Comparison of ENCODE assay signal across 8 mouse cellular contexts in the genomic region with DNA sequence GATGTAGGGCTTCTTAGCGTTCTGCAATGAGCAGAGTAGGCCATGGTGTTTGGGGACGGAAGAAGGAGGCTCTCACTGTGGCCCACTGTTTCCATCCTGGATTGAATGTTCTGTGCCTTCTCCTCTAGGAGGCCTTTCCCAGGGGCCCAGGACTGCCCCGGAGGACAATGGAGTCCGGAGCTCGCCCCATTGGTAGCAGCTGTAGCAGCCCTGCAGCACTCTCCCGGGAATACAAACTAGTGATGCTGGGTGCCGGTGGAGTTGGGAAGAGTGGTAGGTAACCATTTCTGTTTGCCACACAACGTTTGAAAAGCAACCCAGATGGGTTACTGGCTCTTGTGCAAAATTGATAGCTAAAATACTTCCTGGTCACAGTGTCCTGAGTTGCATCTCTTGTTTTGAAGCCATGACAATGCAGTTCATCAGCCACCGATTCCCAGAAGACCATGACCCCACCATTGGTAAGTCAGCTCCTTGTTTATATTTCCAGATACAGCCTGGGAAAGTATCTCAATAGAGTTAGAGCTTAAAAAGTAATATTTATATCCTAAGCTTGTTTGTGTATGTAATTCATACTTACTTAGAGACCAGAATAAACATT. TPM values are rescaled to one million over a fixed set of nuclear protein-coding genes. Genes with fewer than 3 reads are reported as not detected.
A peak's percentile ranks its signal among the peaks of the same experiment; 100 is the strongest.
DNase-seq lines count a peak whose midpoint lies in the region; ATAC-seq and TF ChIP-seq lines count a peak whose summit lies in the region.

No protein-coding gene starts in this region.

- H3K27ac ChIP-seq in layer of hippocampus, adult 2 months: peak overlapping the region; percentile 89
- peak overlapping the region; percentile 35 for H3K27ac ChIP-seq in embryonic fibroblast, embryonic 13.5 days (ENCODE audit: insufficient read depth, low read length)
- peak overlapping the region; percentile 64 for H3K27ac ChIP-seq in hindbrain, embryonic 15.5 days (replicated peaks)
- peak overlapping the region; percentile 54 for H3K27ac ChIP-seq in liver, adult 2 months (replicated peaks; ENCODE audit: insufficient read depth, low read depth, low read length)
- peak overlapping the region; percentile 52; the same call in 1 of the 2 replicates for H3K27ac ChIP-seq in midbrain, embryonic 14.5 days (replicated peaks; ENCODE audit: low read depth, low read length)

- TF ChIP-seq POLR2A in embryonic fibroblast, embryonic 13.5 days (IDR thresholded peaks at IDR 0.05; ENCODE audit: low read depth, low read length): no peak
- no peak for TF ChIP-seq POLR2A in liver, adult 2 months (IDR thresholded peaks at IDR 0.05; ENCODE audit: extremely low read depth, insufficient read depth, low read length)

- ATAC-seq in hindbrain, embryonic 15.5 days (ENCODE audit: low FRiP score, low read depth): peak; percentile 69; the same call in 1 of the 2 replicates
- ATAC-seq in midbrain, embryonic 14.5 days (ENCODE audit: low FRiP score, low TSS enrichment): 0 out of 2 replicates have a peak, but pooled peaks have one; percentile 8

- WGBS in hindbrain, embryonic 15.5 days: 5% methylated on average over 9 of the region's 9 CpGs
- under 1% methylated on average over 9 of the region's 9 CpGs for WGBS in liver, adult 2 months
- 8% methylated on average over 9 of the region's 9 CpGs for WGBS in midbrain, embryonic 14.5 days

- H3K27me3 ChIP-seq in hindbrain, embryonic 15.5 days: no peaks in the 10 kb centered on the region
- no peaks in the 10 kb centered on the region for H3K27me3 ChIP-seq in liver, adult 2 months (ENCODE audit: control insufficient read depth, insufficient read depth, low read length)
- H3K27me3 ChIP-seq in midbrain, embryonic 14.5 days (ENCODE audit: control insufficient read depth, insufficient read depth, low read length): no peaks in the 10 kb centered on the region

- DNase-seq in layer of hippocampus, adult 2 months (ENCODE audit: low spot score in 2 of 2): no peak
- DNase-seq in layer of hippocampus, adult 8-10 months (ENCODE audit: low spot score in 2 of 2): no peak
- DNase-seq in NIH3T3 (ENCODE audit: low read depth): peak; percentile 56
- DNase-seq in liver, adult 2 months (ENCODE audit: extremely low read depth, low read depth, low spot score): peak; percentile 32
- DNase-seq in midbrain, embryonic 14.5 days: peak; percentile 56
- DNase-seq in T-cell, adult 2 months (ENCODE audit: low spot score): no peak

- peak; percentile 21; the same call in 1 of the 2 replicates for TF ChIP-seq CTCF in layer of hippocampus, adult 2 months (conservative IDR thresholded peaks at IDR 0.05)
- no peak for TF ChIP-seq CTCF in embryonic fibroblast, embryonic 13.5 days (IDR thresholded peaks at IDR 0.05; ENCODE audit: borderline replicate concordance, insufficient read depth, low read length)
- peak; percentile 7; the same call in 1 of the 2 replicates for TF ChIP-seq CTCF in liver, adult 2 months (IDR thresholded peaks at IDR 0.05; ENCODE audit: low read depth, low read length)

- no peaks in the 10 kb centered on the region; the same call in 1 of the 2 replicates for H3K79me2 ChIP-seq in liver, adult 2 months (ENCODE audit: control insufficient read depth, insufficient read depth, low read length)

- H3K4me2 ChIP-seq in hindbrain, embryonic 15.5 days: peak overlapping the region; percentile 87
- peak overlapping the region; percentile 90 for H3K4me2 ChIP-seq in midbrain, embryonic 14.5 days (ENCODE audit: low read length)

- no peaks in the 10 kb centered on the region for H3K4me1 ChIP-seq in embryonic fibroblast, embryonic 13.5 days (ENCODE audit: control insufficient read depth, insufficient read depth, low read length)
- H3K4me1 ChIP-seq in hindbrain, embryonic 15.5 days (replicated peaks): peaks cover 21% of the 10 kb centered on the region
- peaks cover 16% of the 10 kb centered on the region for H3K4me1 ChIP-seq in liver, adult 2 months (ENCODE audit: control insufficient read depth, insufficient read depth, low read length)
- H3K4me1 ChIP-seq in midbrain, embryonic 14.5 days (ENCODE audit: control insufficient read depth, insufficient read depth, low read length): peaks cover 21% of the 10 kb centered on the region

- peak overlapping the region; percentile 56 for H3K9ac ChIP-seq in hindbrain, embryonic 15.5 days
- H3K9ac ChIP-seq in liver, adult 2 months (ENCODE audit: low read depth, low read length): peak overlapping the region; percentile 85
- peak overlapping the region; percentile 70 for H3K9ac ChIP-seq in midbrain, embryonic 14.5 days (replicated peaks; ENCODE audit: low read length)

- H3K36me3 ChIP-seq in hindbrain, embryonic 15.5 days: peaks cover 20% of the 10 kb centered on the region
- peaks cover 15% of the 10 kb centered on the region for H3K36me3 ChIP-seq in liver, adult 2 months (ENCODE audit: control insufficient read depth, insufficient read depth, low read length)
- H3K36me3 ChIP-seq in midbrain, embryonic 14.5 days (ENCODE audit: control insufficient read depth, insufficient read depth, low read length): peaks cover 34% of the 10 kb centered on the region

- H3K4me3 ChIP-seq in layer of hippocampus, adult 2 months: peak overlapping the region; percentile 82
- H3K4me3 ChIP-seq in embryonic fibroblast, embryonic 13.5 days (ENCODE audit: insufficient read depth, low read length): peak overlapping the region; percentile 83
- peak overlapping the region; percentile 72 for H3K4me3 ChIP-seq in hindbrain, embryonic 15.5 days
- H3K4me3 ChIP-seq in liver, adult 2 months (ENCODE audit: insufficient read depth, low read depth, low read length): peak overlapping the region; percentile 85
- H3K4me3 ChIP-seq in midbrain, embryonic 14.5 days (replicated peaks; ENCODE audit: low read depth, low read length): peak overlapping the region; percentile 66

- no peaks in the 10 kb centered on the region for H3K9me3 ChIP-seq in hindbrain, embryonic 15.5 days
- no peaks in the 10 kb centered on the region for H3K9me3 ChIP-seq in midbrain, embryonic 14.5 days (ENCODE audit: control insufficient read depth, low read length)

RNA-seq across cellular contexts. Expression of gene Rit1, which starts 0.7 kb away (rescaled TPM):
- total RNA-seq in layer of hippocampus, adult 2 months (2021): 10 to 100 TPM; 40.8 to 44.2 TPM
- total RNA-seq in layer of hippocampus, adult 8-10 months (2022): 10 to 100 TPM; 39.5 to 44.0 (median 43.6) TPM
- 52.1 and 57.8 TPM in 2 replicates for polyA plus RNA-seq in embryonic fibroblast, embryonic 13.5 days (2011; ENCODE audit: insufficient read length, low read depth, missing spikeins)
- 64.4 and 66.8 TPM in 2 replicates for polyA plus RNA-seq in hindbrain, embryonic 15.5 days (2015; fragmentation: Nextera tagmentation; extraction: Ambion mirVana)
- total RNA-seq in liver, adult 2 months (2014; rRNA removed): 18.0 and 19.9 TPM in 2 replicates
- 14.4 and 14.8 TPM in 2 replicates for polyA plus RNA-seq in liver, adult 2 months (2012; rRNA removed)
- 56.5 and 57.4 TPM in 2 replicates for polyA plus RNA-seq in midbrain, embryonic 14.5 days (2014; fragmentation: Nextera tagmentation; extraction: Ambion mirVana)

RNA-seq across cellular contexts. Expression of gene Khdc4, which starts 31.7 kb away (rescaled TPM):
- total RNA-seq in layer of hippocampus, adult 2 months (2021): 10 to 100 TPM; 55.1 to 55.5 TPM
- 10 to 100 TPM; 47.5 to 69.8 (median 54.1) TPM for total RNA-seq in layer of hippocampus, adult 8-10 months (2022)
- polyA plus RNA-seq in embryonic fibroblast, embryonic 13.5 days (2011; ENCODE audit: insufficient read length, low read depth, missing spikeins): 64.1 and 68.9 TPM in 2 replicates
- polyA plus RNA-seq in hindbrain, embryonic 15.5 days (2015; fragmentation: Nextera tagmentation; extraction: Ambion mirVana): 84.5 and 88.5 TPM in 2 replicates
- total RNA-seq in liver, adult 2 months (2014; rRNA removed): 32.9 and 34.7 TPM in 2 replicates
- polyA plus RNA-seq in liver, adult 2 months (2012; rRNA removed): 23.8 and 39.7 TPM in 2 replicates
- 68.2 and 91.0 TPM in 2 replicates for polyA plus RNA-seq in midbrain, embryonic 14.5 days (2014; fragmentation: Nextera tagmentation; extraction: Ambion mirVana)

RNA-seq across cellular contexts. Expression of gene Syt11, which starts 57.7 kb away (rescaled TPM):
- 100 to 1,000 TPM; 473 to 514 TPM for total RNA-seq in layer of hippocampus, adult 2 months (2021)
- 100 to 1,000 TPM; 494 to 515 (median 510) TPM for total RNA-seq in layer of hippocampus, adult 8-10 months (2022)
- 18.9 and 29.2 TPM in 2 replicates for polyA plus RNA-seq in embryonic fibroblast, embryonic 13.5 days (2011; ENCODE audit: insufficient read length, low read depth, missing spikeins)
- polyA plus RNA-seq in hindbrain, embryonic 15.5 days (2015; fragmentation: Nextera tagmentation; extraction: Ambion mirVana): 220 and 239 TPM in 2 replicates
- 1.6 and 1.9 TPM in 2 replicates for total RNA-seq in liver, adult 2 months (2014; rRNA removed)
- 0.92 and 2.4 TPM in 2 replicates for polyA plus RNA-seq in liver, adult 2 months (2012; rRNA removed)
- polyA plus RNA-seq in midbrain, embryonic 14.5 days (2014; fragmentation: Nextera tagmentation; extraction: Ambion mirVana): 169 and 199 TPM in 2 replicates

Comparison
In these comparisons a context has a peak if more than half of its experiments do, and no peak if none do; other contexts are left out.
1. DNase-seq: peak in NIH3T3 (single experiment), liver, adult 2 months (single experiment) and midbrain, embryonic 14.5 days (single experiment); none in layer of hippocampus, adult 2 months (0 of 2), layer of hippocampus, adult 8-10 months (0 of 2) and T-cell, adult 2 months (single experiment).
2. H3K27ac ChIP-seq: peak in every context shown above with its lines; median percentile 89 in layer of hippocampus, adult 2 months; 64 in hindbrain, embryonic 15.5 days; 54 in liver, adult 2 months; 52 in midbrain, embryonic 14.5 days; 35 in embryonic fibroblast, embryonic 13.5 days.
3. Peak in every context shown above with its lines, with median percentiles within 50 percentile points of each other: H3K4me3 ChIP-seq and H3K9ac ChIP-seq.